Mouse (Mus musculus): ENCODE data around the gene Nr1h4. TPM values are rescaled to one million over a fixed set of nuclear protein-coding genes. Genes with fewer than 3 reads are reported as not detected.

Gene Nr1h4
- polyA plus RNA-seq, 1 experiment from 2014 or later: not detected

GRCm38 (mm10) chr10:89423164-89423778, 110.1 kb downstream of the Nr1h4 start:
- H3K9me3 ChIP-seq (replicated peaks; ENCODE audit: control insufficient read depth, low read length, poor library complexity, severe bottlenecking): no peaks in the 10 kb centered on the region
- no peak overlapping the region for H3K27ac ChIP-seq (ENCODE audit: low read length)
- WGBS: 93% methylated on average over 9 of the region's 9 CpGs
- no peaks in the 10 kb centered on the region for H3K27me3 ChIP-seq (ENCODE audit: control insufficient read depth, insufficient read depth, low read depth, low read length)
- ATAC-seq: no peak
- no peaks in the 10 kb centered on the region for H3K36me3 ChIP-seq (ENCODE audit: control insufficient read depth, insufficient read depth, low read length)
- H3K4me1 ChIP-seq (ENCODE audit: control insufficient read depth, insufficient read depth, low read length): no peaks in the 10 kb centered on the region
- no peak overlapping the region for H3K4me3 ChIP-seq (ENCODE audit: low read depth, low read length)
- H3K9ac ChIP-seq (ENCODE audit: low read depth, low read length): no peak overlapping the region
- H3K4me2 ChIP-seq (ENCODE audit: low read length): no peak overlapping the region

GRCm38 (mm10) chr10:89422504-89423158, 110.8 kb downstream of the Nr1h4 start:
- Histone ChIP-seq H3K4me1 (ENCODE audit: control insufficient read depth, insufficient read depth, low read length) (no peaks in the 10 kb centered on the region), H3K9ac (ENCODE audit: low read depth, low read length) (no peak overlapping the region), H3K9me3 (replicated peaks; ENCODE audit: control insufficient read depth, low read length, poor library complexity, severe bottlenecking) (no peaks in the 10 kb centered on the region), H3K4me2 (ENCODE audit: low read length) (no peak overlapping the region), H3K27ac (ENCODE audit: low read length) (no peak overlapping the region), H3K27me3 (ENCODE audit: control insufficient read depth, insufficient read depth, low read depth, low read length) (no peaks in the 10 kb centered on the region), H3K4me3 (ENCODE audit: low read depth, low read length) (no peak overlapping the region), H3K36me3 (ENCODE audit: control insufficient read depth, insufficient read depth, low read length) (no peaks in the 10 kb centered on the region)
- ATAC-seq: no peak
- WGBS: 94% methylated on average over 8 of the region's 8 CpGs

GRCm38 (mm10) chr10:89417966-89418365, 115.4 kb downstream of the Nr1h4 start:
- Histone ChIP-seq H3K4me1 (ENCODE audit: control insufficient read depth, insufficient read depth, low read length) (no peaks in the 10 kb centered on the region), H3K4me3 (ENCODE audit: low read depth, low read length) (no peak overlapping the region), H3K4me2 (ENCODE audit: low read length) (no peak overlapping the region), H3K36me3 (ENCODE audit: control insufficient read depth, insufficient read depth, low read length) (no peaks in the 10 kb centered on the region), H3K27me3 (ENCODE audit: control insufficient read depth, insufficient read depth, low read depth, low read length) (no peaks in the 10 kb centered on the region), H3K27ac (ENCODE audit: low read length) (no peak overlapping the region), H3K9me3 (replicated peaks; ENCODE audit: control insufficient read depth, low read length, poor library complexity, severe bottlenecking) (no peaks in the 10 kb centered on the region), H3K9ac (ENCODE audit: low read depth, low read length) (no peak overlapping the region)
- WGBS: 89% methylated on average over 2 of the region's 2 CpGs
- no peak for ATAC-seq

GRCm38 (mm10) chr10:89415478-89415877, 117.9 kb downstream of the Nr1h4 start:
- no peak overlapping the region for H3K27ac ChIP-seq (ENCODE audit: low read length)
- no peak overlapping the region for H3K4me2 ChIP-seq (ENCODE audit: low read length)
- H3K9me3 ChIP-seq (replicated peaks; ENCODE audit: control insufficient read depth, low read length, poor library complexity, severe bottlenecking): no peaks in the 10 kb centered on the region
- 64% methylated on average over 3 of the region's 3 CpGs for WGBS
- no peaks in the 10 kb centered on the region for H3K4me1 ChIP-seq (ENCODE audit: control insufficient read depth, insufficient read depth, low read length)
- H3K4me3 ChIP-seq (ENCODE audit: low read depth, low read length): no peak overlapping the region
- no peaks in the 10 kb centered on the region for H3K36me3 ChIP-seq (ENCODE audit: control insufficient read depth, insufficient read depth, low read length)
- no peak overlapping the region for H3K9ac ChIP-seq (ENCODE audit: low read depth, low read length)
- no peaks in the 10 kb centered on the region for H3K27me3 ChIP-seq (ENCODE audit: control insufficient read depth, insufficient read depth, low read depth, low read length)
- ATAC-seq: no peak

GRCm38 (mm10) chr10:89407551-89407950, 125.8 kb downstream of the Nr1h4 start:
- H3K9ac ChIP-seq (ENCODE audit: low read depth, low read length): no peak overlapping the region
- H3K36me3 ChIP-seq (ENCODE audit: control insufficient read depth, insufficient read depth, low read length): no peaks in the 10 kb centered on the region
- no peak overlapping the region for H3K27ac ChIP-seq (ENCODE audit: low read length)
- H3K4me2 ChIP-seq (ENCODE audit: low read length): no peak overlapping the region
- H3K4me1 ChIP-seq (ENCODE audit: control insufficient read depth, insufficient read depth, low read length): no peaks in the 10 kb centered on the region
- H3K4me3 ChIP-seq (ENCODE audit: low read depth, low read length): no peak overlapping the region
- H3K9me3 ChIP-seq (replicated peaks; ENCODE audit: control insufficient read depth, low read length, poor library complexity, severe bottlenecking): no peaks in the 10 kb centered on the region
- no peaks in the 10 kb centered on the region for H3K27me3 ChIP-seq (ENCODE audit: control insufficient read depth, insufficient read depth, low read depth, low read length)
- WGBS: 55% methylated on average over 1 of the region's 1 CpGs
- ATAC-seq: no peak

- Histone ChIP-seq H3K9me3 (replicated peaks; ENCODE audit: control insufficient read depth, low read length, poor library complexity, severe bottlenecking) (no peaks in the 10 kb centered on the region), H3K9ac (ENCODE audit: low read depth, low read length) (no peak overlapping the region), H3K36me3 (ENCODE audit: control insufficient read depth, insufficient read depth, low read length) (no peaks in the 10 kb centered on the region), H3K4me2 (ENCODE audit: low read length) (no peak overlapping the region), H3K4me1 (ENCODE audit: control insufficient read depth, insufficient read depth, low read length) (no peaks in the 10 kb centered on the region), H3K4me3 (ENCODE audit: low read depth, low read length) (no peak overlapping the region), H3K27me3 (ENCODE audit: control insufficient read depth, insufficient read depth, low read depth, low read length) (no peaks in the 10 kb centered on the region), H3K27ac (ENCODE audit: low read length) (no peak overlapping the region)
- no peak for ATAC-seq
- 80% methylated on average over 5 of the region's 6 CpGs for WGBS
Observed at GRCm38 (mm10) chr10:89406733-89407484, 126.5 kb downstream of the Nr1h4 start.

GRCm38 (mm10) chr10:89404936-89405335, 128.4 kb downstream of the Nr1h4 start:
- Histone ChIP-seq H3K27ac (ENCODE audit: low read length) (no peak overlapping the region), H3K4me2 (ENCODE audit: low read length) (no peak overlapping the region), H3K36me3 (ENCODE audit: control insufficient read depth, insufficient read depth, low read length) (no peaks in the 10 kb centered on the region), H3K9me3 (replicated peaks; ENCODE audit: control insufficient read depth, low read length, poor library complexity, severe bottlenecking) (no peaks in the 10 kb centered on the region), H3K27me3 (ENCODE audit: control insufficient read depth, insufficient read depth, low read depth, low read length) (no peaks in the 10 kb centered on the region), H3K9ac (ENCODE audit: low read depth, low read length) (no peak overlapping the region), H3K4me1 (ENCODE audit: control insufficient read depth, insufficient read depth, low read length) (no peaks in the 10 kb centered on the region), H3K4me3 (ENCODE audit: low read depth, low read length) (no peak overlapping the region)
- WGBS: 87% methylated on average over 4 of the region's 4 CpGs
- ATAC-seq: no peak

Measured in midbrain, embryonic 16.5 days (tissue).